Mouse (Mus musculus) heart, postnatal 0 days (tissue): ENCODE measurements around the gene Bcl7b. TPM values are rescaled to one million over a fixed set of nuclear protein-coding genes. Genes with fewer than 3 reads are reported as not detected.

Source experiments
- ATAC-seq: fragments of 200-750 bp; cut with Nextera tagmentation; 2 replicates; pipeline ENCODE4 v1.8.0; 2017; ENCODE audit warnings: low read depth, moderate number of reproducible peaks, moderate library complexity; ENCODE audit not compliant: insufficient read depth
- DNase-seq: peaks from one replicate; pipeline ENCODE4 v3.0.0-alpha.2; 2016; ENCODE audit warnings: low spot score
- H3K27ac ChIP-seq: fragments of 300-500 bp; sonication (generic); 2 replicates; pipeline ENCODE4 v1.5.1; 2014; ENCODE audit warnings: low read depth, mild to moderate bottlenecking
- H3K27me3 ChIP-seq: fragments of 300-500 bp; sonication (generic); 2 replicates; pipeline ENCODE4 v1.6.1; 2014; ENCODE audit warnings: low read length, mixed read lengths; ENCODE audit not compliant: control insufficient read depth, insufficient read depth
- H3K36me3 ChIP-seq: fragments of 300-500 bp; sonication (generic); replicated peaks from 2 replicates; pipeline ENCODE4 v1.6.1; 2014; ENCODE audit warnings: low read length, mixed read lengths; ENCODE audit not compliant: control insufficient read depth, insufficient read depth
- H3K4me1 ChIP-seq: fragments of 300-500 bp; sonication (generic); 2 replicates; pipeline ENCODE4 v1.6.1; 2014; ENCODE audit warnings: antibody characterized with exemption; ENCODE audit not compliant: control insufficient read depth, insufficient read depth
- H3K4me2 ChIP-seq: fragments of 300-500 bp; sonication (generic); 2 replicates; pipeline ENCODE4 v1.6.1; 2014; ENCODE audit warnings: low read depth, mild to moderate bottlenecking, low read length, moderate library complexity
- H3K4me3 ChIP-seq: fragments of 300-500 bp; sonication (generic); 2 replicates; pipeline ENCODE4 v1.5.1; 2014; ENCODE audit warnings: low read depth, low read length
- H3K9ac ChIP-seq: fragments of 300-500 bp; sonication (generic); replicated peaks from 2 replicates; pipeline ENCODE4 v1.6.1; 2014; ENCODE audit warnings: low read depth, low read length, mixed read lengths
- H3K9me3 ChIP-seq: fragments of 300-500 bp; sonication (generic); replicated peaks from 2 replicates; pipeline ENCODE4 v1.6.1; 2016; ENCODE audit warnings: low read length; ENCODE audit not compliant: control insufficient read depth
- CTCF ChIP-seq: IDR thresholded peaks from 2 replicates; pipeline ENCODE4 v1.5.1; 2016; ENCODE audit warnings: antibody characterized with exemption, control low read depth, low read depth
- EP300 ChIP-seq: IDR thresholded peaks from 2 replicates; pipeline ENCODE4 v1.6.1; 2016; ENCODE audit warnings: antibody characterized with exemption, low read depth
- WGBS: fragments of 180-500 bp; shearing (Covaris S2); extraction: QIAGEN DNeasy Blood & Tissue Kit; methylation state at CpG from one replicate; pipeline ENCODE4 v1.1.7; 2014; 5-methylcytosine and 5-hydroxymethylcytosine counted together
- polyA plus RNA-seq: library from polyadenylated mRNA; unstranded; fragments of >200 nt; fragmentation: Nextera tagmentation; extraction: Ambion mirVana; gene quantifications from 2 replicates; pipeline ENCODE4 v1.2.1, GENCODE M21; 2015
- total RNA-seq: library from RNA; depleted of rRNA; stranded (reverse); fragments of >200 nt; gene quantifications from 2 replicates; pipeline ENCODE4 v1.2.3, GENCODE M21; 2014; ENCODE audit warnings: low replicate concordance

Gene Bcl7b
- total and polyA plus RNA-seq, 2 experiments from 2014 or later, result 10.6 to 54.5 TPM

DNA sequence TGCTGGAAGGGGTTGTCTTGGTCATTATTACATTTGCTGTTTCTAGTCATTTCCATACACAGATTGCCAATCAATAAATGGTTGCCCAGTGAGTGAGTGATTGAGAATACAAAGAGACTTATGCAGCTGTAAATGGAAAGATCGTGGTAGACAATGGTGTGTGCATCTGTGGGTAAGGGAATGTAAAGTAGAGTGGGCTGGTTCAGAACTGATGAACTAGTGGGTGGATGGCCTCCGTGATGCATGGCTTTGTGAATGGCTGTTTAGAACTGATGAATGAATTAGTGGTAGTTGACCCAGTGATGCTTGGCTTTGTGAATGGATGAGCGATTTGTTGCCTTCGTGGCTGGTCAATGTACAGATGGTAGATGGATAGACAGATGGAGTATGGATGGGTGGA lies 38.3 kb upstream of the Bcl7b start:
- Histone ChIP-seq H3K27ac (no peak overlapping the region), H3K27me3 (peaks cover 27% of the 10 kb centered on the region), H3K4me3 (no peak overlapping the region), H3K9ac (no peak overlapping the region), H3K4me1 (peaks cover 7% of the 10 kb centered on the region; the same call in 1 of the 2 replicates), H3K9me3 (no peaks in the 10 kb centered on the region), H3K4me2 (no peak overlapping the region), H3K36me3 (no peaks in the 10 kb centered on the region)
- TF ChIP-seq CTCF (no peak), EP300 (no peak)
- ATAC-seq, result no peak
- 79% methylated on average over 4 of the region's 4 CpGs for WGBS
- no peak for DNase-seq

DNA sequence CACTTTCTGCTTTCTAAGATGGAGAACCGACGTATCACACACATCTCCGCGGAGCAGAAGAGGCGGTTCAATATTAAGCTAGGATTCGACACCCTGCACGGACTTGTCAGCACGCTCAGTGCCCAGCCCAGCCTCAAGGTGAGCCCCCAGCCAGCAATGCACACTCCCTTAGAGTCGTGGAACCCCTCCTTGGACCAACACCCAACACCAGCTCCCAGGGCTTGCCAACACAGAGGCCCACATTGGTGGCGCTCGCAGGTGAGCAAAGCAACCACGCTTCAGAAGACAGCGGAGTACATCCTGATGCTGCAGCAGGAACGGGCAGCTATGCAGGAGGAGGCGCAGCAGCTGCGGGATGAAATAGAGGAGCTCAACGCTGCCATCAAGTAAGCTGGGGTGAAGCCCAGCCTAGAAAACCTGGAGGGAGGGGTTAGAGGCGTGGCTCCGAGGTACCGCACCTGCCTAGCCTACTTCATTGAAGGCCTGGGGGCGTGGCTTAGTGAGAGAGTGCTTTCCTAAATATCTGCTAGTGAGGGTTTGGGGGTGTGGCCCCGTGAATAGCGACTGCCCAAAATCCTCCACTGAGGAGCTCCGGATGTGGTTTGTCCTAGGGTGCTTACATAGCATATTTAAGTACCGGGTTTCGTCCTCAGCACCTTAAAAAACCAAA lies 34.2 kb upstream of the Bcl7b start:
- ATAC-seq, result no peak
- H3K36me3 ChIP-seq, result no peaks in the 10 kb centered on the region
- peak overlapping the region; percentile 16 for H3K4me3 ChIP-seq
- TF ChIP-seq EP300 (no peak), CTCF (no peak)
- H3K4me1 ChIP-seq, result peaks cover 7% of the 10 kb centered on the region; the same call in 1 of the 2 replicates
- no peaks in the 10 kb centered on the region for H3K9me3 ChIP-seq
- peak overlapping the region; percentile 42 for H3K4me2 ChIP-seq
- peaks cover 38% of the 10 kb centered on the region for H3K27me3 ChIP-seq
- 8% methylated on average over 26 of the region's 26 CpGs for WGBS
- H3K9ac ChIP-seq, result no peak overlapping the region
- H3K27ac ChIP-seq, result no peak overlapping the region
- DNase-seq, result no peak

DNA sequence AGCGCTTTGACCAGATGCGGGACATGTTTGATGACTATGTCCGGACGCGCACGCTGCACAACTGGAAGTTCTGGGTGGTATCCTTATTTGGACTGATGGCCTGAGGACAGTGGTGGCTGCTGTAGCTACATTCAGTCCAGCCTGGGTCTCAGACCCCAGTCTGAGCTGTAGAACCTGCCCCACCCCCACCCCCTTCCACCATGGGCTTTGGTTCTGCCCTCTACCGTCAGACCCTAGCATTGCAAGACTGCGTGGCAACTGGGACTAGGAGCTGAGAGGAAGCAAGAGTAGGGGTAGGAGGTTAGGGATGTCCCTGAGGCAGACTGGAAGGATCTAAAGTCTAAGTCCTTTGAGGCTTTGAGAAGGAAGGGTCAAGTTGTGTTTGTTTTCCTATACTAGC lies 33.5 kb upstream of the Bcl7b start:
- 9% methylated on average over 8 of the region's 8 CpGs for WGBS
- Histone ChIP-seq H3K9ac (no peak overlapping the region), H3K27me3 (peaks cover 38% of the 10 kb centered on the region), H3K4me3 (peak overlapping the region; percentile 16), H3K9me3 (no peaks in the 10 kb centered on the region), H3K4me2 (peak overlapping the region; percentile 42), H3K4me1 (peaks cover 7% of the 10 kb centered on the region; the same call in 1 of the 2 replicates), H3K36me3 (no peaks in the 10 kb centered on the region), H3K27ac (no peak overlapping the region)
- TF ChIP-seq CTCF, result peak; percentile 44
- no peak for TF ChIP-seq EP300
- DNase-seq (no peak), ATAC-seq (peak; percentile 18; the same call in 1 of the 2 replicates)

DNA sequence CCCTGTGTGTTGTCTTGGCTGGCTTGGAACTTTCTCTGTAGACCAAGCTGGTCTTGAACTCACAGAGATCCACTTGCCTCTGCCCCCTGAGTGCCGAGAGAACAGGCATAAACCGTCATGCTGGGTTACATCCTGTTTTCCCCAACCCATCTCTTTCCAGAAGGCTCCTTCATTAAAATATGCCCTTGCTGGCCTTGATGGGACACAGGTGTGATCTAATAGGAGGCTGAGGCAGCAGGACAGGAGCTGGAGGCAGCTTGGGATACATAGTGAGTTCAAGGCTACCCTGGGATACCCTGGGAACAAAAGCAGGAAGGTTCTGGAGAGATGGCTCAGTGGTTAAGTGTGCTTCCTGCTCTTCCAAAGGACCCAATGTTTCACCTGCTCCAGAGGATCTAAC lies 28.2 kb upstream of the Bcl7b start:
- Histone ChIP-seq H3K9ac (no peak overlapping the region), H3K4me2 (no peak overlapping the region), H3K27me3 (0 out of 2 replicates have a peak, but pooled peaks cover 10% of the 10 kb centered on the region), H3K4me1 (no peaks in the 10 kb centered on the region), H3K4me3 (no peak overlapping the region), H3K36me3 (no peaks in the 10 kb centered on the region), H3K9me3 (no peaks in the 10 kb centered on the region), H3K27ac (no peak overlapping the region)
- TF ChIP-seq EP300, result no peak
- TF ChIP-seq CTCF, result no peak
- 57% methylated on average over 2 of the region's 2 CpGs for WGBS
- no peak for ATAC-seq
- no peak for DNase-seq

DNA sequence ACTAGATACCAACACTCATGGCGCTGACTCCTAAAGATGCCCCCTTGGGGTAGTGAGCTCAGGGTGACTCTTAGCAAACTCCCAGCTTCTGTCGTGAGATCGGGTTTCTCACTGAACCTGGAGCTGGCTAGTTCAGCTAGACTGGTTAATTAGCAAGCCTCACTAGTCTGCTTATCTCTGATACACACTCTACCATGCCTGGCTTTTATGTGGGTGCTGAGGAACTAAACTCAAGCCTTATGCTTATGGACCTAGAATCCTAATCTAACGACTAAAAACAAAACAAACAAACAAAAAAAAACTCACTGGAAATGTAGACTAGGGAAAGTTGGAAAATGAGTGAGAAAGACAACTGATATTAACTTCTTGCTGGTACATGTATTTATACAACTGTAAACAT lies 23.6 kb upstream of the Bcl7b start:
- no peaks in the 10 kb centered on the region for H3K36me3 ChIP-seq
- TF ChIP-seq EP300, result no peak
- no peak for TF ChIP-seq CTCF
- DNase-seq, result no peak
- no peak overlapping the region for H3K27ac ChIP-seq
- H3K27me3 ChIP-seq, result no peaks in the 10 kb centered on the region
- no peak for ATAC-seq
- no peaks in the 10 kb centered on the region for H3K9me3 ChIP-seq
- no peaks in the 10 kb centered on the region for H3K4me1 ChIP-seq
- H3K4me3 ChIP-seq, result no peak overlapping the region
- H3K4me2 ChIP-seq, result no peak overlapping the region
- 56% methylated on average over 4 of the region's 4 CpGs for WGBS
- H3K9ac ChIP-seq, result no peak overlapping the region

DNA sequence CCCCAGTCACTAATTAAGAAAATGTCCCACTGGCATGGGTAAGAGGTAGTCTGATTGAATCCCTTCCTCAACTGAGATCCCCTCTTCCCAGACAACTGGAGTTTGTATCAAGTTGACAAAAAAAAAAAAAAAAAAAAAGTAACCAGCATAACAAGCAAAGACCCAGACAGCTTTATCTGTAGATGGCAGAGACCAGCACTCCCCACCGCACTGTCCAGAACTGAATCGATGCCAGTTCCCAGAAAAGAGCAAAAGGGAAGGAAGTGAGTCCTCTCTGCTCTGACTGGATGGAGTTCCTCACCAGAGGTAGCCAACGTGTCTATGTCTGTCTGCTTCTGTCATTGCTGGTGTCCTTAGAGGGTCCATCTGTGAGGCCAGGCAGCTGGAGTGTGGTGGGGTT lies 22.6 kb upstream of the Bcl7b start:
- Histone ChIP-seq H3K4me1 (0 out of 2 replicates have a peak, but pooled peaks cover 5% of the 10 kb centered on the region), H3K4me3 (no peak overlapping the region), H3K27me3 (no peaks in the 10 kb centered on the region), H3K27ac (no peak overlapping the region), H3K9me3 (no peaks in the 10 kb centered on the region), H3K4me2 (no peak overlapping the region), H3K36me3 (no peaks in the 10 kb centered on the region), H3K9ac (no peak overlapping the region)
- DNase-seq, result no peak
- ATAC-seq, result no peak
- TF ChIP-seq EP300, result no peak
- TF ChIP-seq CTCF, result no peak
- WGBS, result 31% methylated on average over 3 of the region's 3 CpGs
